Mouse (Mus musculus): Measurements from ENCODE around the gene Scgb1b15. TPM values are rescaled to one million over a fixed set of nuclear protein-coding genes. Genes with fewer than 3 reads are reported as not detected.

Scgb1b15 gene
- not detected for polyA plus RNA-seq (2014; fragmentation: Illumina TruSeq; extraction: RNeasy Lipid Tissue Mini Kit (QIAGEN cat#74804); ENCODE audit: low replicate concordance)

DNA sequence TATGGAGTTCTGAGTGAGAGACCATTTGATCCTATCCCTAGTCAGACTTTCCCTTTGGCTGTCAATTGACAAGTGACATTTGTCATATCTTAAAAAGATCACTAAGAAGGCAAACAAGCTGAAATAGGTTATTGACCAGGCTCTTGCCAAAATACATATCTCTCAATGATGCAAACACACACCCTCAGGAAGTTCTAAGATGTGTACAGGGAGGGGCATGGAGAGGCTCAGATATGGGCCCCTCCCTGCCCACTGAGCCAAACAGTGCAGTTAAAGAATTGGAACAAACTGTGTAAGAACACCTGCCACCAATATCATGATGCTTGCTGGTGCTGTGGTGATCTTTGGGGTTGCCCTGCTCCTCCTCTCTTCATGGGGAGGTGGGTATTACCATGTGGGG, at the start of gene Scgb1b15:
TSS of gene Scgb1b15 (plus strand) at position 301 of the 400 bp plus-strand sequence.

DNA sequence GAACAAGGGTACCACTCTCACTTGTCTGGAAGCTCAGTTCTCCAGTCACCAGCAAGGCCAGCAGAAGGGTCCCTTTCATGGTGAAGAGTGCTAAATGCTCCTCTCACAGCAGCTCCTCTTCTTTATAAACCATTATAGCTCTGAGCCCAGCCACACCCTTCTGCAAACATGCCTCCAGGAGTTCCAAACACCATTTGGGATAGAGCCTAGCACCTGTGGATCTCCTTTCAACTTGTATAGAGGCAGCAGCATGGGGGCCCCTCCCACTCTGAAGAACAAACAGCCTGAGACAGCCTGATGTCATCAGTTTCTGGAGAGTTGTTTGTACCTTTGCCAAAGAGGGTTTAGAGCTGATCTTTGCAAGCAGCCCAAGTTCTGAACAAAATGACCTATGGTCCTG, 6.8 kb upstream of the Scgb1b15 start, which contains the start of gene Scgb2b15:
TSS of gene Scgb2b15 (minus strand) at position 101 of the 400 bp plus-strand sequence.

Other genes starting within 250 kb of the Scgb1b15 start
- 5.0 TPM for gene Scgb2b15, start 6.9 kb upstream of the Scgb1b15 start, polyA plus RNA-seq (2014; fragmentation: Illumina TruSeq; extraction: RNeasy Lipid Tissue Mini Kit (QIAGEN cat#74804); ENCODE audit: low replicate concordance)
- 5.0 TPM for gene Scgb2b17, start 220.0 kb downstream of the Scgb1b15 start, polyA plus RNA-seq (2014; fragmentation: Illumina TruSeq; extraction: RNeasy Lipid Tissue Mini Kit (QIAGEN cat#74804); ENCODE audit: low replicate concordance)
- not detected for gene Scgb1b17, start 226.9 kb downstream of the Scgb1b15 start, polyA plus RNA-seq (2014; fragmentation: Illumina TruSeq; extraction: RNeasy Lipid Tissue Mini Kit (QIAGEN cat#74804); ENCODE audit: low replicate concordance)